ENCODE assay signal across 12 mouse cellular contexts in genomic region chr17:75406405-75406804, GRCm38 (mm10). TPM values are rescaled to one million over a fixed set of nuclear protein-coding genes. Genes with fewer than 3 reads are reported as not detected.
A peak's percentile ranks its signal among the peaks of the same experiment; 100 is the strongest.
DNase-seq lines count a peak whose midpoint lies in the region; ATAC-seq and TF ChIP-seq lines count a peak whose summit lies in the region.
"Had no signal": no experiment of that assay in that cellular context is flagged by ENCODE, and none has a peak within 500 bp of the region (broad histone marks: within the 10 kb centered on the region; RNA-seq: fewer than 3 reads in every experiment).

No protein-coding gene starts in this region.

- CTCF ChIA-PET in Patski (lab: Charles Lee) = interaction anchor here (0.7 to 1.3 kb wide), 6 partner anchors 8 to 131 kb away, joined by 3 to 5 read pairs (median 3); no protein-coding TSS in a partner anchor

- POLR2A ChIA-PET in Patski (lab: Charles Lee) = no interaction called here

- TF ChIP-seq CTCF in gastrocnemius, adult 2 months (IDR thresholded peaks at IDR 0.05) = peak; percentile 76
- peak; percentile 69 for TF ChIP-seq CTCF in left cerebral cortex, adult 2 months (IDR thresholded peaks at IDR 0.05)
- peak; percentile 66 for TF ChIP-seq CTCF in Patski (IDR thresholded peaks at IDR 0.05)

- intact Hi-C loops in gastrocnemius, adult 2 months (cut with DNase I) = loop anchor here (10.0 kb wide), 1 partner anchor 128 kb away; no protein-coding TSS in a partner anchor
- intact Hi-C loops in left cerebral cortex, adult 2 months (cut with DNase I) = loop anchor here (10.0 kb wide), 2 partner anchors 128 to 208 kb away; no protein-coding TSS in a partner anchor
- intact Hi-C loops in left cerebral cortex, postnatal 14 days (cut with DNase I) = no loop called here

- H3K27me3 ChIP-seq in Patski = no peaks in the 10 kb centered on the region
- H3K27me3 ChIP-seq: embryonic facial prominence, embryonic 13.5 days; heart, embryonic 13.5 days; limb, embryonic 12.5 days had no signal

- H3K4me3 ChIP-seq in gastrocnemius, adult 2 months = no peak overlapping the region
- H3K4me3 ChIP-seq in left cerebral cortex, adult 2 months = no peak overlapping the region
- H3K4me3 ChIP-seq: embryonic facial prominence, embryonic 13.5 days; heart, embryonic 13.5 days; limb, embryonic 12.5 days; myocyte had no signal

- ATAC-seq in Patski = peak; percentile 44
- ATAC-seq in erythroid progenitor cell, adult 5-6 weeks (replicated peaks; ENCODE audit: low FRiP score, poor library complexity, severe bottlenecking) = no peak

- H3K27ac ChIP-seq in gastrocnemius, adult 2 months = no peak overlapping the region
- H3K27ac ChIP-seq in left cerebral cortex, adult 2 months = no peak overlapping the region
- H3K27ac ChIP-seq: embryonic facial prominence, embryonic 13.5 days; heart, embryonic 13.5 days; limb, embryonic 12.5 days had no signal

- DNase-seq in gastrocnemius, adult 2 months = peak; percentile 27
- no peak for DNase-seq in gastrocnemius, adult 8-10 months (ENCODE audit: low spot score in 2 of 2)
- DNase-seq in left cerebral cortex, adult 2 months (ENCODE audit: extremely low spot score in 1 of 2, low spot score in 2 of 2) = peak in 1 of 2 experiments; percentile 24
- no peak for DNase-seq in left cerebral cortex, adult 8-10 months (ENCODE audit: low spot score in 2 of 2)
- peak; percentile 1 for DNase-seq in Patski (ENCODE audit: low read depth, low spot score)
- DNase-seq in left cerebral cortex, postnatal 14 days (ENCODE audit: low spot score in 2 of 2) = peak; percentile 29 to 40
- DNase-seq in spleen, postnatal 4 days (ENCODE audit: low spot score in 2 of 2) = no peak

- in situ Hi-C loops in Patski (cut with MboI; ENCODE audit: low pct_unique_long_range_greater_than_20kb) = no loop called here

RNA-seq across cellular contexts. Expression of gene Rasgrp3, which starts 29.3 kb away (rescaled TPM):
- 10 to 100 TPM; 31.2 to 52.3 TPM for total RNA-seq in gastrocnemius, adult 2 months (2021)
- 10 to 100 TPM; 25.1 to 34.5 (median 30.4) TPM for total RNA-seq in gastrocnemius, adult 8-10 months (2022)
- 1 to 10 TPM; 7.4 to 9.0 TPM for total RNA-seq in left cerebral cortex, adult 2 months (2021)
- total RNA-seq in left cerebral cortex, adult 8-10 months (2022) = 10 to 100 TPM; 13.3 to 23.8 (median 18.6) TPM
- polyA plus RNA-seq in Patski (2021) = 24.2 TPM
- total RNA-seq in left cerebral cortex, postnatal 14 days (2021) = 10 to 100 TPM; 13.2 to 13.4 TPM
- total RNA-seq in erythroid progenitor cell, adult 5-6 weeks (2015; ENCODE audit: low replicate concordance) = 0.72 and 16.3 TPM in 2 replicates
- 0.61 and 0.90 TPM in 2 replicates for total RNA-seq in erythroid progenitor cell, adult 5-6 weeks (2017; ENCODE audit: low replicate concordance)

Comparison
In these comparisons a context has a peak if more than half of its experiments do, and no peak if none do; other contexts are left out.
1. DNase-seq: peak in gastrocnemius, adult 2 months (single experiment), Patski (single experiment) and left cerebral cortex, postnatal 14 days (2 of 2); none in gastrocnemius, adult 8-10 months (0 of 2), left cerebral cortex, adult 8-10 months (0 of 2) and spleen, postnatal 4 days (0 of 2).
2. Peak in every context shown above with its lines, with median percentiles within 50 percentile points of each other: CTCF ChIP-seq.